Mouse (Mus musculus) ovary, adult 18-20 months (tissue): Measurements from ENCODE around the gene Atp5s.
A peak's percentile ranks its signal among the peaks of the same experiment; 100 is the strongest.

Experiments used
- DNase-seq: peaks from one replicate; pipeline ENCODE4 v3.0.0; 2022; ENCODE audit warnings: low spot score, mixed read lengths

Gene Atp5s

DNA sequence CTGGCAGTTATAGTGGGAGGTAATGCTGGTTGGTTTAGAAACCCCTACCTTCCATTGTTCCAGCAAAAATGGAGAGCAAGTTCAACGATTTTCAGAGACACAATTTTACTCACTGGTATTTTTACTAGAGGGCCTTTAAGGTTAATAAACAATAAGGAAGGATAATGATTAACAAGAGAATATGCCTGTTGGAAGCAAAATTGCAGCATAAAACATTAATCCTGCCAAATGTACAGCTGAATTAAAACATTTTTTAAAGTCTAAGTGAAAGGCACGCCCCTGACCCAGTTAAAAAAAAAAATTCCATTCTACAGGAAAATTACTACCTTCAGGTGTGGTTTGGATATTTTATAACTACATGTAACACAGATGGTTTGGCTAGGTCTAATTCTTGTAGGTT lies 53.2 kb downstream of the Atp5s start:
- DNase-seq, result no peak

DNA sequence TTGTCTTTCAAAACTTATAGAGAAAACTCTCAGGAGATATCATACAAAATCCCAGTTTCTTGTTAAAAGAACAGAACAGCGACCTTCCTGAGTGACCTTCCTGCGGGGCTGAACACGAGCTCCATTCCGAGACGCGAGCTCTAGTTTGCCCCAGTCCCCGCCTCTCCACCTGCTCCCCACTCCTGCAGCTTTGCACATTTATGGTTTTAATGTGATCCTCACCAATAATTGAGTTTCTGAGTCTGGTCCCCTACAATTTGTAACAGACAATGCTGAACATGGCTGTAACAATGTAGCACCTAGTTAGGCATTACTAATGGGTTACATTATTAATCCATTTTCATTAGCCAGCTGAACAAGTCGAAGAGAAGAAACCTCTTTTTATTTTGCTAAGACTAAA lies 56.7 kb downstream of the Atp5s start:
- DNase-seq, result no peak

DNA sequence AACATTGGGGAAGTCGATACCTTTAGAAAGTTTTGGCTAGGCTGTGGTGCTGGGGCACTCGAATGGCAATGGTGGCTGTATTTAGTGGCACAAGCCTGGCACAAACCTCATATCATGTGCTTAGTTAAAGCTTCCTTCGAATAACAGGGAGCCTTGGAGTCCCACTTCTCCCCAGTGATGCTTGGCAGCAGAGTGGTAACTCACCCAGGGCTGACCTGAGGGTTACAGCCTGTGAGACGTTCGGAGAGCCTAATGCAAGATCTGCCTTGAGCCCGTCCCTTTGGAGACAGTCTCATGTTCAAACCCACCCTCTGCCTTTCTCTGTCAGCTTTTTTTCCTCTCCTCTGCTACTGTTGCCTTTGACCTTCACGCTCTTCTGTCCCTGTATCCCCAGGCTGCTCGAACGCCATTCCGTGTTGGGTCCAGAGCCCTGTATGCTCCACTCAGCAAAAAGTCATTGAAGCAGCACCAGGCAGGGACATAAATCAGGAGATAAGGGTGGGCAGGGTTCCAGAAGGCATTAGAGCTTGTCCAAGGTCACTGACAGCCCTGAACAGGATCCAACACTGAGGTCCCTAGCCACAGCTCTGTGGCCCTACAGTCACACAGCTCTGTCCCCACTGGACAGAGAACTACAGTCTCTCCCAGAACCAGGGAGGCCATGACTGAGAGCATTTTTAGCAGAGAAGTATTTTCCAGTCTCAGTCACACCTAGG lies 57.3 kb downstream of the Atp5s start:
- DNase-seq, result peak; percentile 56

DNA sequence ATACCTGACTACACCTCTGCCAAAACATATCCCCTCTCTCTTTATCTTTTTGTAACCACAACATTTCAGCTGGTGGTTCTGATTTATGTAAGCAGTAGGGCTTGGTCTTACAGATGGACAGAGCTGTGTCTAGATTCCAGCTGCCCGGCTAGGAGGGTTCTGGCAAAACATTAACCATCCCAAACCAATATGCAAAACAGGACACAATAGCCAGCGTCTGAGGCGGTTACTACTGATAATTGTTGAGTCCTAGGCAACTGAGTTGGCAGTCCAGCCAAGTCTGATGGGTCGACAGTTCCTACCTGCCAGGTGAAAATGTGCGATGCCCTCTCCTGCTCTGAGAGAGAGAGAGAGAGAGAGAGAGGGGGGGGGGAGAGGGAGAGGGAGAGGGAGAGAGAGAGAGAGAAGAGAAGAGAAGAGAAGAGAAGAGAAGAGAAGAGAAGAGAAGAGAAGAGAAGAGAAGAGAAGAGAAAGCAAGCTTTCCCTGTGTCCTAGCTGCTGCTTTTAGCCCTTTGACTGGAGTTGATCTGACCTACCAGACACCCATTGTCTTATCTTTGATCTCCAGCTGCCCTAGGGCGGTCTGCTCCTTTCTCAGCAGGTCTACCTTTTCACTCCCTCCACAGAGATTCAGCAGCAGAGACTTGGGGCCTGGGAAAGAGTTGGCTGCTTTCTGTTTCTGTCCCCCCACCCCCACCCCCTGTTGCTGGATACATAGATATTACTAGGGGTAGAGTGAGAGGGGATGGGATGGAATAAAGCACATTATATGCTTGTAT lies 58.7 kb downstream of the Atp5s start:
- no peak for DNase-seq

DNA sequence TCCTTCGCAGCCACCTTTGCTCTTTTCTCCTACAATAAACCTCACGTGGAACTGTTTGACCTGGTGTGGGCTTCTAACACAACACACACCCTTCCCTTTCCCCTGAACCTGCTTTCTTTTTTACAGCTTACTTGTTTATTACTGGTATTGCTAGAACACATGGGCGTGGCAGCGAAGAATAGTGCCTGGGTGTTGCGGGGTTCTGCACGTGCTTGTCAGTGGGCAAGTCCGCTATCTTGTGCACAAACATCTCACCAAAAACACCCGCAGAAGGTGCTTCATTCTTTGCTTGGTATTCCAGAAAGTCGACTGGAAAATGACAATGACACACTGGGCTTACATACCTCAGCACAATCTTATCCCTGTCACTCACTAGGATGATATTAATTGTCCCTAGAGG lies 60.7 kb downstream of the Atp5s start:
- DNase-seq, result no peak

DNA sequence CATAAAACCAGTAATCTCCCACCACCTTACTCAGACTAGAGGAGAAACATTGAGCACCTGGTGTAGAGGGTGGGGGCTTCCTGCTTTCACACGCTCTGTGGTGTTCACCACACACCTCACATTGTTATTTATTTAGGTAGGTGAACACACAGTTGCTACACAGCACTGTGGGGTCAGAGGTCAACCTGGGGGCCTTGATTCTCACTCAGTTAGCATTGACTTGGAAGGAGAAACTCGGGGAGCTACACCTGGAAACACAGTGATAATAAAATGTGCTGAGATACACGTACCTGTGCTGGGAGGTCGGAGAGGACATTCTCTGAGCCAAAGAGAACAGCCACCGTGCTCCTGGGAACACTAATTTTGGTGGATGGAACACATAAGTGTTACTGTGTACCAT lies 63.6 kb downstream of the Atp5s start:
- no peak for DNase-seq

DNA sequence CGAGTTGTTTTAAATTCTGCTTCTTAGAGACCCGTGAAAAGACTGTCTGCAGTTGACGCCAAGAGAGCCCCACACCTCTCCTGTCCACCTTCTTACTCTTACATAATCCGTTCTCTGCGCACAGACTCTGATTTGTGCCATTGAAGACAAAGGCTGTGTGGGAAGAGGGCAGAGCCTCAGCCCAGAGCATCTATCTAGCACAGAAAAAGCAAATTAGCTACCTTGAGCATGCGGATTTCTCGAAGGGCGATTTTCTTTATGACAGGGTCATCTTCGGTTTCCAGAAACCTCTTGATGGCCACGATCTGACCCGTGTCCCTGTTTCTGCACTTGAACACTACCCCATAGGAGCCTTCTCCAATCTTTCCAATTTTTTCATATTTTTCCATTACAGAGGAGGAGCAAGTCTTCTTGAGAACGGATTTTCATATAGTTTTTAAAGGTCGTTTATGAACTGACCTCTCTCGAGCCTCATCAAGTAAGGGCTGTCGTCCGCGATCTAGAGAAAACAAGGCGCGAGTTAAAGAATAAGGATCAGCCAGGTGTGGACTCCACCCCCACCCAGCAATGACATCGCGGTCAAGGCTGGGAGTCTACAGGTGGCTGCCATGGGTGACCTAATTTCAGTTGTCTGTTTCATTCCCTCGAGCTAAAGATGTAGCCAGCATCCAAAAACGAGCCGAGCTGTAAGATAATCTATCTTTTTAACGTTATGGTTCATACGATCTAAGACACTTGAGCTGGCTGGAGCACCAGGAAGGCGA lies 65.2 kb downstream of the Atp5s start:
- DNase-seq, result no peak

DNA sequence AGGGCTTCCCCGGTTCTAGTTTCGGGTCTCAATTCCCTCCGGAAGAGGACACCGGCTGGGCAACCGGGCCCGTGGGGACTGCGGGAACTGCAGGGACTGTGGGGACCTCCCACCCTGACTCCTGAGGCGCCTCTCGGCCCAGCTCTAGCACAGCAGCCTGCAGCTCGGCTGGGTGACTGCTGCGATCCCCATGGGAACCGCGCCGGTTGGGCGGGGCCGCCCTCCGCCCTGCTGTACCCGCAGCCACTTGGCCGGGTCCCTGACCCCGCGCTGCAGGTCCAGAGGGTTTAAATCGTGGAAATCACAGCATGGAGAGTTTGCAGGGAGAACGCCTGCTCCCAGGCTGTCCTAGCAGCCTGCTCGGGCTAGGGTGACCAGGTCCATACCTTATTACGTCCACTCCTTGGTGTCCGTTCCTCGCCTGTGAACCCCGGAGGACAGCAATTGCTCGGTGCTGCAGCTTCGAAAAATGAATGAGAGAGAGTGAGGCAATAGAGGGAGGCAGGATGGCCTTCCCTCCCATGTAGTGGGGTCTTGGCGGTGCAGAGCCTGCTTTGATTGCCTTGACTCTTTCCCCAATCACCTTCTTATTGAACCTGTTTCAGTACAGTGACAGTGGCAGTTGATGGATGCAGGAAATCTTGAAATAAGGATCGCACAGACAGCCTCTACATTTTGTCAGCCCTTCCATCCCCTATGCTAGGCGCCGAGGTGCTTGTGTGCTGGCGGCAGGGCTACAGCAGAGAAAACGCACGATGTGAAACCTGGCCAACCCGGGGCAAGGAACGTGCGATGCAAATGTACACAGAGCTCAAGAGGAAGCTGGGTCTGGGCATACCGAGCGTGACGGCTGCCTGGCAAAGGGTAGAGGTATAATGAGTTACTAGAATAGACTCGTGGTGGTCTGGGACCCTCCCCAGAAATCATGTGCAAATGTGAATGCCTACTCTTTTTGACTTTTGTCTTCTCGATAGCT lies 66.1 kb downstream of the Atp5s start, which contains the start of gene Cdkl1:
Gene Cdkl1, minus strand, starts transcription at position 738 of the 976 bp plus-strand sequence.
- DNase-seq, result peak; percentile 60
